Mouse (Mus musculus): Measurements from ENCODE around the gene Tmem254a.
"Not testable (repeated sequence)": the region's sequence is repeated elsewhere in the genome, so short reads cannot be mapped to it uniquely, and the experiment has no call there.

Gene Tmem254a

GRCm38 (mm10) chr14:25927562-25927881 is at the start of gene Tmem254a:
Tmem254a (minus strand) TSS chr14:25927672.
- DNase-seq = not testable (repeated sequence)

GRCm38 (mm10) chr14:25957861-25958260 is 30.4 kb upstream of the Tmem254a start:
- not testable (repeated sequence) for DNase-seq

GRCm38 (mm10) chr14:25938004-25938403 is 10.5 kb upstream of the Tmem254a start, which contains the start of gene Cphx1:
Cphx1 (plus strand) TSS chr14:25938304.
- DNase-seq = not testable (repeated sequence)

- DNase-seq = not testable (repeated sequence)
These were observed 9.6 kb upstream of the Tmem254a start for GRCm38 (mm10) chr14:25936867-25937630.

GRCm38 (mm10) chr14:25926814-25927561 is 484 bp downstream of the Tmem254a start:
- not testable (repeated sequence) for DNase-seq

- not testable (repeated sequence) for DNase-seq
These were observed 8.9 kb downstream of the Tmem254a start for GRCm38 (mm10) chr14:25918427-25919170.

GRCm38 (mm10) chr14:25908976-25909375 is 18.5 kb downstream of the Tmem254a start:
- DNase-seq = not testable (repeated sequence)

- not testable (repeated sequence) for DNase-seq
These were observed 20.2 kb downstream of the Tmem254a start for GRCm38 (mm10) chr14:25907272-25907671.

GRCm38 (mm10) chr14:25905243-25905642 is 22.2 kb downstream of the Tmem254a start:
- not testable (repeated sequence) for DNase-seq

GRCm38 (mm10) chr14:25903000-25903399 is 24.5 kb downstream of the Tmem254a start, which contains the start of gene Plac9a:
Plac9a (minus strand) TSS chr14:25903100.
- DNase-seq = not testable (repeated sequence)

GRCm38 (mm10) chr14:25895686-25896085 is 31.8 kb downstream of the Tmem254a start:
- DNase-seq = not testable (repeated sequence)

- DNase-seq = not testable (repeated sequence)
These were observed 32.9 kb downstream of the Tmem254a start for GRCm38 (mm10) chr14:25894566-25894965.

- DNase-seq = not testable (repeated sequence)
These were observed 41.6 kb downstream of the Tmem254a start for GRCm38 (mm10) chr14:25885886-25886285.

- DNase-seq = not testable (repeated sequence)
These were observed 45.7 kb downstream of the Tmem254a start for GRCm38 (mm10) chr14:25881769-25882168.

- DNase-seq = not testable (repeated sequence)
These were observed 50.8 kb downstream of the Tmem254a start for GRCm38 (mm10) chr14:25876640-25877039.

All from liver (tissue).